Mouse (Mus musculus) heart, embryonic 10.5 days (tissue): ENCODE measurements around the gene Adra1b. TPM values are rescaled to one million over a fixed set of nuclear protein-coding genes. Genes with fewer than 3 reads are reported as not detected.

Experiments
- DNase-seq: peaks from one replicate; pipeline ENCODE4 v3.0.0-alpha.2; 2017; ENCODE audit warnings: low spot score
- H3K27ac ChIP-seq: fragments of 300-500 bp; sonication (generic); 2 replicates; pipeline ENCODE4 v1.5.1; 2016; ENCODE audit warnings: mild to moderate bottlenecking
- H3K27me3 ChIP-seq: fragments of 300-500 bp; sonication (generic); 2 replicates; pipeline ENCODE4 v1.6.1; 2016; ENCODE audit warnings: mild to moderate bottlenecking; ENCODE audit not compliant: poor library complexity, insufficient read depth, severe bottlenecking
- H3K36me3 ChIP-seq: fragments of 300-500 bp; sonication (generic); 2 replicates; pipeline ENCODE4 v1.6.1; 2016; ENCODE audit warnings: mild to moderate bottlenecking, moderate library complexity
- H3K4me1 ChIP-seq: fragments of 300-500 bp; sonication (generic); 2 replicates; pipeline ENCODE4 v1.6.1; 2016; ENCODE audit warnings: mild to moderate bottlenecking
- H3K4me3 ChIP-seq: fragments of 300-500 bp; sonication (generic); 2 replicates; pipeline ENCODE4 v1.5.1; 2016; ENCODE audit warnings: mild to moderate bottlenecking, moderate library complexity
- H3K9me3 ChIP-seq: fragments of 300-500 bp; sonication (generic); 2 replicates; pipeline ENCODE4 v1.6.1; 2016; ENCODE audit warnings: mild to moderate bottlenecking, moderate library complexity
- WGBS: fragments of 180-500 bp; shearing (Covaris S2); methylation state at CpG from one replicate; pipeline ENCODE4 v1.1.7; 2016; 5-methylcytosine and 5-hydroxymethylcytosine counted together
- polyA plus RNA-seq: library from polyadenylated mRNA; unstranded; fragments of >200 nt; fragmentation: Nextera tagmentation; extraction: Ambion mirVana; gene quantifications from 2 replicates; pipeline ENCODE4 v1.2.1, GENCODE M21; 2016

The Adra1b gene
- polyA plus RNA-seq = 3.2 and 6.5 TPM in 2 replicates

GRCm38 (mm10) chr11:43901051-43901654, at the start of gene Adra1b:
Adra1b (minus strand) TSS chr11:43901210.
- Histone ChIP-seq H3K27ac (no peak within 1 kb of the TSS), H3K27me3 (no peaks in the 10 kb centered on the region), H3K4me1 (no peaks in the 10 kb centered on the region), H3K4me3 (no peak within 1 kb of the TSS), H3K36me3 (no peaks in the 10 kb centered on the region), H3K9me3 (no peaks in the 10 kb centered on the region)
- WGBS = 84% methylated on average over 6 of the region's 6 CpGs
- no peak for DNase-seq

- Histone ChIP-seq H3K9me3 (no peaks in the 10 kb centered on the region), H3K4me3 (no peak overlapping the region), H3K27me3 (no peaks in the 10 kb centered on the region), H3K27ac (no peak overlapping the region), H3K4me1 (no peaks in the 10 kb centered on the region), H3K36me3 (no peaks in the 10 kb centered on the region)
- 84% methylated on average over 1 of the region's 1 CpGs for WGBS
- DNase-seq = no peak
These were observed 49.3 kb upstream of the Adra1b start for GRCm38 (mm10) chr11:43950274-43950673.

- 75% methylated on average over 2 of the region's 2 CpGs for WGBS
These were observed 42.8 kb upstream of the Adra1b start for GRCm38 (mm10) chr11:43943781-43944180.

GRCm38 (mm10) chr11:43943167-43943566, 42.2 kb upstream of the Adra1b start:
- WGBS = 69% methylated on average over 1 of the region's 1 CpGs
- no peak overlapping the region for H3K4me3 ChIP-seq
- H3K9me3 ChIP-seq = no peaks in the 10 kb centered on the region
- H3K27ac ChIP-seq = no peak overlapping the region
- no peak for DNase-seq
- no peaks in the 10 kb centered on the region for H3K4me1 ChIP-seq
- H3K36me3 ChIP-seq = no peaks in the 10 kb centered on the region
- H3K27me3 ChIP-seq = no peaks in the 10 kb centered on the region

More at GRCm38 (mm10) chr11:43943781-43944180, 42.8 kb upstream of the Adra1b start:
- no peaks in the 10 kb centered on the region for H3K27me3 ChIP-seq
- DNase-seq = no peak
- H3K4me1 ChIP-seq = no peaks in the 10 kb centered on the region
- no peak overlapping the region for H3K27ac ChIP-seq
- H3K36me3 ChIP-seq = no peaks in the 10 kb centered on the region
- H3K4me3 ChIP-seq = no peak overlapping the region
- no peaks in the 10 kb centered on the region for H3K9me3 ChIP-seq

- peak; percentile 63 for DNase-seq
- no peak overlapping the region for H3K27ac ChIP-seq
- 84% methylated on average over 6 of the region's 6 CpGs for WGBS
- H3K4me1 ChIP-seq = no peaks in the 10 kb centered on the region
- H3K4me3 ChIP-seq = no peak overlapping the region
- no peaks in the 10 kb centered on the region for H3K27me3 ChIP-seq
- no peaks in the 10 kb centered on the region for H3K9me3 ChIP-seq
- no peaks in the 10 kb centered on the region for H3K36me3 ChIP-seq
These were observed 39.6 kb upstream of the Adra1b start for GRCm38 (mm10) chr11:43940501-43941202.

GRCm38 (mm10) chr11:43936023-43936422, 35.0 kb upstream of the Adra1b start:
- DNase-seq = no peak
- WGBS = 91% methylated on average over 2 of the region's 2 CpGs
- Histone ChIP-seq H3K36me3 (no peaks in the 10 kb centered on the region), H3K4me1 (no peaks in the 10 kb centered on the region), H3K4me3 (no peak overlapping the region), H3K27ac (no peak overlapping the region), H3K27me3 (no peaks in the 10 kb centered on the region), H3K9me3 (no peaks in the 10 kb centered on the region)

GRCm38 (mm10) chr11:43933480-43933879, 32.5 kb upstream of the Adra1b start:
- H3K27ac ChIP-seq = no peak overlapping the region
- H3K36me3 ChIP-seq = no peaks in the 10 kb centered on the region
- DNase-seq = peak; percentile 69
- no peak overlapping the region for H3K4me3 ChIP-seq
- peaks cover 7% of the 10 kb centered on the region for H3K4me1 ChIP-seq
- WGBS = 73% methylated on average over 6 of the region's 6 CpGs
- H3K27me3 ChIP-seq = no peaks in the 10 kb centered on the region
- no peaks in the 10 kb centered on the region for H3K9me3 ChIP-seq

GRCm38 (mm10) chr11:43933000-43933399, 32.0 kb upstream of the Adra1b start:
- Histone ChIP-seq H3K27me3 (no peaks in the 10 kb centered on the region), H3K36me3 (no peaks in the 10 kb centered on the region), H3K4me3 (no peak overlapping the region), H3K4me1 (peaks cover 7% of the 10 kb centered on the region), H3K9me3 (no peaks in the 10 kb centered on the region), H3K27ac (no peak overlapping the region)
- 89% methylated on average over 4 of the region's 4 CpGs for WGBS
- no peak for DNase-seq

GRCm38 (mm10) chr11:43930191-43930590, 29.2 kb upstream of the Adra1b start:
- no peak for DNase-seq
- no peaks in the 10 kb centered on the region for H3K27me3 ChIP-seq
- H3K4me1 ChIP-seq = peaks cover 7% of the 10 kb centered on the region
- no peaks in the 10 kb centered on the region for H3K36me3 ChIP-seq
- WGBS = 81% methylated on average over 2 of the region's 2 CpGs
- H3K4me3 ChIP-seq = no peak overlapping the region
- no peaks in the 10 kb centered on the region for H3K9me3 ChIP-seq
- H3K27ac ChIP-seq = no peak overlapping the region

GRCm38 (mm10) chr11:43929706-43930105, 28.7 kb upstream of the Adra1b start:
- 35% methylated on average over 5 of the region's 5 CpGs for WGBS
- no peak overlapping the region for H3K4me3 ChIP-seq

GRCm38 (mm10) chr11:43929178-43929577, 28.2 kb upstream of the Adra1b start:
- peaks cover 7% of the 10 kb centered on the region for H3K4me1 ChIP-seq
- H3K4me3 ChIP-seq = no peak overlapping the region
- 19% methylated on average over 5 of the region's 5 CpGs for WGBS
- no peaks in the 10 kb centered on the region for H3K27me3 ChIP-seq
- DNase-seq = peak; percentile 69
- no peak overlapping the region; the same call in 1 of the 2 replicates for H3K27ac ChIP-seq
- H3K36me3 ChIP-seq = no peaks in the 10 kb centered on the region
- no peaks in the 10 kb centered on the region for H3K9me3 ChIP-seq

More at GRCm38 (mm10) chr11:43929706-43930105, 28.7 kb upstream of the Adra1b start:
- DNase-seq = no peak
- Histone ChIP-seq H3K27me3 (no peaks in the 10 kb centered on the region), H3K27ac (no peak overlapping the region), H3K36me3 (no peaks in the 10 kb centered on the region), H3K9me3 (no peaks in the 10 kb centered on the region), H3K4me1 (peaks cover 7% of the 10 kb centered on the region)

GRCm38 (mm10) chr11:43927133-43927815, 26.3 kb upstream of the Adra1b start:
- DNase-seq = no peak
- 71% methylated on average over 8 of the region's 8 CpGs for WGBS
- H3K36me3 ChIP-seq = no peaks in the 10 kb centered on the region
- H3K4me1 ChIP-seq = peaks cover 7% of the 10 kb centered on the region
- no peak overlapping the region for H3K27ac ChIP-seq
- H3K27me3 ChIP-seq = no peaks in the 10 kb centered on the region
- H3K4me3 ChIP-seq = no peak overlapping the region
- no peaks in the 10 kb centered on the region for H3K9me3 ChIP-seq

- Histone ChIP-seq H3K4me1 (peaks cover 7% of the 10 kb centered on the region), H3K9me3 (no peaks in the 10 kb centered on the region), H3K4me3 (no peak overlapping the region), H3K36me3 (no peaks in the 10 kb centered on the region), H3K27me3 (no peaks in the 10 kb centered on the region), H3K27ac (no peak overlapping the region)
- DNase-seq = no peak
- 61% methylated on average over 6 of the region's 6 CpGs for WGBS
These were observed 25.2 kb upstream of the Adra1b start for GRCm38 (mm10) chr11:43926163-43926562.
